Mouse (Mus musculus) limb, embryonic 11.5 days (tissue): ENCODE results near the gene Gse1. TPM values are rescaled to one million over a fixed set of nuclear protein-coding genes. Genes with fewer than 3 reads are reported as not detected.

ENCODE experiments used
- ATAC-seq: fragments of 200-750 bp; cut with Nextera tagmentation; 2 replicates; pipeline ENCODE4 v1.8.0; 2017; ENCODE audit warnings: low read depth; ENCODE audit not compliant: insufficient number of reproducible peaks, low FRiP score, low TSS enrichment
- DNase-seq: peaks from one replicate; pipeline ENCODE4 v3.0.0-alpha.2; 2015; ENCODE audit warnings: low spot score
- H3K27ac ChIP-seq: fragments of 300-500 bp; sonication (generic); replicated peaks from 2 replicates; pipeline ENCODE4 v1.5.1; 2014; ENCODE audit warnings: low read depth, mild to moderate bottlenecking, low read length
- H3K27me3 ChIP-seq: fragments of 300-500 bp; sonication (generic); 2 replicates; pipeline ENCODE4 v1.6.1; 2014; ENCODE audit warnings: mild to moderate bottlenecking, low read length, mixed read lengths; ENCODE audit not compliant: control insufficient read depth, insufficient read depth
- H3K36me3 ChIP-seq: fragments of 300-500 bp; sonication (generic); 2 replicates; pipeline ENCODE4 v1.6.1; 2014; ENCODE audit warnings: mild to moderate bottlenecking, low read length, moderate library complexity, mixed read lengths; ENCODE audit not compliant: control insufficient read depth, insufficient read depth
- H3K4me1 ChIP-seq: fragments of 300-500 bp; sonication (generic); 2 replicates; pipeline ENCODE4 v1.6.1; 2014; ENCODE audit warnings: low read length, mixed read lengths; ENCODE audit not compliant: control insufficient read depth, insufficient read depth
- H3K4me2 ChIP-seq: fragments of 300-500 bp; sonication (generic); 2 replicates; pipeline ENCODE4 v1.6.1; 2014; ENCODE audit warnings: low read depth, mild to moderate bottlenecking, moderate library complexity; ENCODE audit not compliant: severe bottlenecking
- H3K4me3 ChIP-seq: fragments of 300-500 bp; sonication (generic); 2 replicates; pipeline ENCODE4 v1.5.1; 2014; ENCODE audit warnings: low read depth, low read length
- H3K9ac ChIP-seq: fragments of 300-500 bp; sonication (generic); 2 replicates; pipeline ENCODE4 v1.6.1; 2014; ENCODE audit warnings: mild to moderate bottlenecking, low read length
- H3K9me3 ChIP-seq: fragments of 300-500 bp; sonication (generic); 2 replicates; pipeline ENCODE4 v1.6.1; 2016; ENCODE audit warnings: low read length; ENCODE audit not compliant: control insufficient read depth
- WGBS: fragments of 180-500 bp; shearing (Covaris S2); extraction: QIAGEN DNeasy Blood & Tissue Kit; methylation state at CpG from one replicate; pipeline ENCODE4 v1.1.7; 2014; 5-methylcytosine and 5-hydroxymethylcytosine counted together
- polyA plus RNA-seq: library from polyadenylated mRNA; unstranded; fragments of >200 nt; fragmentation: Nextera tagmentation; extraction: Ambion mirVana; gene quantifications from 2 replicates; pipeline ENCODE4 v1.2.1, GENCODE M21; 2014

Gene Gse1
- polyA plus RNA-seq, 1 experiment from 2014 or later, result 6.6 TPM

- Histone ChIP-seq H3K36me3 (no peaks in the 10 kb centered on the region), H3K4me3 (peak overlapping the region; percentile 14; the same call in 1 of the 2 replicates), H3K27me3 (no peaks in the 10 kb centered on the region), H3K4me1 (peaks cover 82% of the 10 kb centered on the region), H3K4me2 (peak overlapping the region; percentile 56), H3K27ac (peak overlapping the region; percentile 99), H3K9me3 (no peaks in the 10 kb centered on the region), H3K9ac (no peak overlapping the region; the same call in 1 of the 2 replicates)
- peak; percentile 2; the same call in 1 of the 2 replicates for ATAC-seq
- DNase-seq, result peak; percentile 74
- 2% methylated on average over 16 of the region's 16 CpGs for WGBS
These were observed 48.7 kb downstream of the Gse1 start for GRCm38 (mm10) chr8:120276891-120277426.

- Histone ChIP-seq H3K4me3 (no peak overlapping the region), H3K9me3 (no peaks in the 10 kb centered on the region), H3K9ac (no peak overlapping the region), H3K27me3 (no peaks in the 10 kb centered on the region), H3K4me2 (no peak overlapping the region), H3K4me1 (peaks cover 89% of the 10 kb centered on the region), H3K36me3 (no peaks in the 10 kb centered on the region), H3K27ac (peak overlapping the region; percentile 99; the same call in 1 of the 2 replicates)
- ATAC-seq, result no peak
- DNase-seq, result no peak
- WGBS, result 74% methylated on average over 14 of the region's 14 CpGs
These were observed 49.8 kb downstream of the Gse1 start for GRCm38 (mm10) chr8:120278009-120278408.

GRCm38 (mm10) chr8:120279418-120279817 lies 51.2 kb downstream of the Gse1 start:
- Histone ChIP-seq H3K4me1 (peaks cover 89% of the 10 kb centered on the region), H3K9me3 (no peaks in the 10 kb centered on the region), H3K9ac (no peak overlapping the region), H3K4me3 (no peak overlapping the region), H3K27ac (no peak overlapping the region), H3K4me2 (no peak overlapping the region), H3K36me3 (no peaks in the 10 kb centered on the region), H3K27me3 (no peaks in the 10 kb centered on the region)
- 88% methylated on average over 7 of the region's 8 CpGs for WGBS
- ATAC-seq, result no peak
- no peak for DNase-seq

GRCm38 (mm10) chr8:120281487-120281886 lies 53.2 kb downstream of the Gse1 start:
- Histone ChIP-seq H3K4me2 (no peak overlapping the region; the same call in 1 of the 2 replicates), H3K9ac (no peak overlapping the region), H3K9me3 (no peaks in the 10 kb centered on the region), H3K36me3 (no peaks in the 10 kb centered on the region), H3K4me1 (peaks cover 89% of the 10 kb centered on the region), H3K27ac (no peak overlapping the region), H3K4me3 (no peak overlapping the region), H3K27me3 (no peaks in the 10 kb centered on the region)
- DNase-seq (peak; percentile 90), ATAC-seq (no peak)
- 21% methylated on average over 4 of the region's 4 CpGs for WGBS

- no peak for ATAC-seq
- peak overlapping the region; percentile 40; the same call in 1 of the 2 replicates for H3K9ac ChIP-seq
- no peaks in the 10 kb centered on the region for H3K9me3 ChIP-seq
- H3K4me3 ChIP-seq, result no peak overlapping the region
- 30% methylated on average over 5 of the region's 5 CpGs for WGBS
- DNase-seq, result no peak
- H3K36me3 ChIP-seq, result no peaks in the 10 kb centered on the region
- H3K27ac ChIP-seq, result peak overlapping the region; percentile 58
- H3K4me2 ChIP-seq, result no peak overlapping the region
- H3K27me3 ChIP-seq, result no peaks in the 10 kb centered on the region
- peaks cover 80% of the 10 kb centered on the region for H3K4me1 ChIP-seq
These were observed 54.2 kb downstream of the Gse1 start for GRCm38 (mm10) chr8:120282465-120282864.

- H3K9me3 ChIP-seq, result no peaks in the 10 kb centered on the region
- H3K27me3 ChIP-seq, result no peaks in the 10 kb centered on the region
- no peak overlapping the region for H3K9ac ChIP-seq
- ATAC-seq, result no peak
- no peaks in the 10 kb centered on the region for H3K36me3 ChIP-seq
- 14% methylated on average over 9 of the region's 9 CpGs for WGBS
- H3K27ac ChIP-seq, result no peak overlapping the region
- peaks cover 79% of the 10 kb centered on the region for H3K4me1 ChIP-seq
- DNase-seq, result no peak
- no peak overlapping the region for H3K4me3 ChIP-seq
- H3K4me2 ChIP-seq, result no peak overlapping the region
These were observed 56.0 kb downstream of the Gse1 start for GRCm38 (mm10) chr8:120284265-120284664.

GRCm38 (mm10) chr8:120285033-120285432 lies 56.8 kb downstream of the Gse1 start:
- Histone ChIP-seq H3K9ac (0 out of 2 replicates have a peak overlapping the region, but pooled peaks have one; percentile 12), H3K4me1 (peaks cover 84% of the 10 kb centered on the region), H3K27me3 (no peaks in the 10 kb centered on the region), H3K27ac (no peak overlapping the region; the same call in 1 of the 2 replicates), H3K4me2 (no peak overlapping the region), H3K36me3 (no peaks in the 10 kb centered on the region), H3K4me3 (no peak overlapping the region), H3K9me3 (no peaks in the 10 kb centered on the region)
- DNase-seq, result no peak
- 48% methylated on average over 3 of the region's 3 CpGs for WGBS
- no peak for ATAC-seq

GRCm38 (mm10) chr8:120285878-120286277 lies 57.6 kb downstream of the Gse1 start:
- ATAC-seq (no peak), DNase-seq (no peak)
- H3K9me3 ChIP-seq, result no peaks in the 10 kb centered on the region
- H3K4me2 ChIP-seq, result no peak overlapping the region
- WGBS, result 78% methylated on average over 9 of the region's 9 CpGs
- no peaks in the 10 kb centered on the region for H3K36me3 ChIP-seq
- 0 out of 2 replicates have a peak overlapping the region, but pooled peaks have one; percentile 6 for H3K27ac ChIP-seq
- no peak overlapping the region for H3K9ac ChIP-seq
- H3K4me3 ChIP-seq, result no peak overlapping the region
- no peaks in the 10 kb centered on the region for H3K27me3 ChIP-seq
- peaks cover 84% of the 10 kb centered on the region for H3K4me1 ChIP-seq
